Mouse (Mus musculus): ENCODE measurements around the gene Mymk.

The Mymk gene

GRCm38 (mm10) chr2:27079152-27079584 is 7.2 kb upstream of the Mymk start, which contains the start of gene Adamtsl2:
Adamtsl2 (plus strand) TSS chr2:27079379.
- peak; percentile 51 to 83 for DNase-seq (ENCODE audit: low spot score in 2 of 2)

DNA sequence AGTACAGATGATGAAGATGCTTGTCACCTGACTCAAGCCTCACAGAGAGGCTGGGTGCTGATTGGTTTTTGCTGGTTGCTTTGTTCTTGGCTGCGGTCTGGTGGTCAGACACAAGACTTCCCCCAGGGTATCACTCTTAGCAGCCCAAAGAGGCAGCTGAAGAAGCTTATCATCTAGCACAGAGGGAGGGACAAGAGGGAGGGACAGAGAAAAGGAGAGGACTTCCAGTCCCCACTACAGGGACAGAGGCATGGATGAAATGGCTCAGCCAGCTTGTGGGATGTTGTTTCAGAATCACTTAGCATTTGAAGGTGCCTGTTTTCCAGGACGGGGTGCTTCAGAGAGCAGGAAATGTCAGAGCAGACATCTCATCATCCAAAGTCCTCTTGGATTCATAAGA is 6.3 kb upstream of the Mymk start:
- DNase-seq (ENCODE audit: low spot score in 2 of 2) = no peak

DNA sequence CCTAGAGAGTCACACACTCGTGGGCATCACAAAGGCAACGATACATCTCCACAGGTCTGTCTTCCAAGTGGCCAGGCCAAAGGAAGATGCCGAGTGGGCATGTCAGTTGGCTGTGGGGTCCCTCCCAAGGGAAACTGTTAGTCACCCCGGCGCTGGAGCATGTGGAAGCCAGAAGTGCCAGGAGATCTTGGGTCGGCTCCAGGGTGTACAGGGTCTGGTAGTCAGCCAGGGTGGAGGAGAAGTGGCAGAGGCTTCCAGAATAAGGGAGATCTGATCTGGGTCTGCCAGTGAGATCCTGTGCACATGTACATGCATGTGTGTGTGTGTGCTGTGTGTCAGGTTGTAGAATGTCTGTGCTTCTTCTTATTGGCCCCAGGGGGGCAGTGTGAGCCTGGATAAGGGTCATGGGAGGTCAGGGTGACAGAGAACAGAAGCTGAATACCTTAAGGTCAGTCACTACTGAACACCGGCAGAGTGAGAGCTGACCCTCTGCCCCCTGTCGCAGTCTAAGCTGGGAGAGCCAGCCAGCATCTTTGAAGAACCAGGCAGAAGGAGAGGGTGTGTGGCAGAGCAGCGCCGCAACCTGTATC is 5.8 kb upstream of the Mymk start:
- peak in 1 of 2 experiments; percentile 46 for DNase-seq (ENCODE audit: low spot score in 2 of 2)

- DNase-seq (ENCODE audit: low spot score in 2 of 2) = peak in 1 of 2 experiments; percentile 50
Observed at GRCm38 (mm10) chr2:27075485-27075884, 3.5 kb upstream of the Mymk start.

GRCm38 (mm10) chr2:27074804-27075203 is 2.8 kb upstream of the Mymk start:
- no peak for DNase-seq (ENCODE audit: low spot score in 2 of 2)

DNA sequence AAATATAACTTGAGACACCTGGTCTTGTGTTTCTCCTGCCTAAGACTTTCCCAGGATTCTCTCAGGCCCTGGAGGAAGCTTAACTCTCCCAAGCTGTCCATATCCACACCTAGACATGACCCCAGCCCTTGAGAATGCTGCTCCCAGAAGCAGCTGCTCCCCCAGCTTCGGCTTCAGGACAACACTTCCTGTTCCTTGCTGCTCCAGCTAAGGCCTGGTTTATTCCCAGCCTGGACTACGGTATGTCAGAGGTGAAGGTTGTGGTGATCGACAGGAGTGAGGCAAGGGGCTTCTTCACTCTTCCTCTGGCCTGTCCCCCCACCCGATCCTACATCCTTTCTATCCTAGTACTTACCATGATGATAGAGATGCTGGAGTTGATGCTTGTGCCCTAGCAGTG is 1.4 kb upstream of the Mymk start:
- DNase-seq (ENCODE audit: low spot score in 2 of 2) = no peak

DNA sequence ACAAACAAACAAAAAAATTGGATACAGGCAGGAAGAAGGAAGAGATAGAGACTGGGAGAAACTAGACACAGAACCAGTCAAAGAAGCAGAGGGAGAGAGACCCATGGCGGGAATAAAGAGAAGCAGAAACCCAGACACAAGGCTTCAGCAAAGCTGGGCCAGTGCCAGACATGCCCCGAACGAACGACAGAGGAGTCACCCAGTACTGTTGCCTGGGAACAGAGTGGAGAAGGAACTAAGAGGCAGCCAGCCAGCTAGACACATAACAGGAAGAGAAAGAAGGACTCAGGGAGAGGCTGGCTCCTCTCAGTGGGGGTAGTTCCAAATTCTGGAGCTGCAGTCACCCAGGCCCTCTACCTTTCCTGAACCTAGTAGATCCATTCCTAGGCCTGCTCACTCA is 842 bp downstream of the Mymk start:
- peak; percentile 56 to 65 for DNase-seq (ENCODE audit: low spot score in 2 of 2)

GRCm38 (mm10) chr2:27070247-27070813 is 1.6 kb downstream of the Mymk start:
- no peak for DNase-seq (ENCODE audit: low spot score in 2 of 2)

GRCm38 (mm10) chr2:27069646-27070045 is 2.3 kb downstream of the Mymk start:
- no peak for DNase-seq (ENCODE audit: low spot score in 2 of 2)

DNA sequence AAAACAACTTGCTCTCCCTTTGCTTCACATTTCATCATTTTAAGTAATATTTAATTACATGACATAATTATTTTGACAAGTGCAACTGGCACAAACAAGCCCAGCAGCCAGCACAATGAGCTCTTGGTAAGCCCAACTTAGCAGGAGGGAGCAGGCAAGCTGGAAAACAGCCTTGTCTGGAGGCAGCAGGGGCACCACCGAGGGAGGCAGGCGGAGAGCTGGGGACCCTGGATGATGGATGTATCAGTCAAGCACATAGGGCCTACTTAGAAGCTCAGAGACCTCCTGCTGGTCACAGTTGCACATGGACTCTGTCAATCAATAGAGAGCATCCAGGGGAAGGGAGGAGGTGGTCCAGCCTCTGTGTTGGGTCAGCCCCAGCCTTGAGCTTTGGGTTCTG is 4.0 kb downstream of the Mymk start:
- DNase-seq (ENCODE audit: low spot score in 2 of 2) = no peak

DNA sequence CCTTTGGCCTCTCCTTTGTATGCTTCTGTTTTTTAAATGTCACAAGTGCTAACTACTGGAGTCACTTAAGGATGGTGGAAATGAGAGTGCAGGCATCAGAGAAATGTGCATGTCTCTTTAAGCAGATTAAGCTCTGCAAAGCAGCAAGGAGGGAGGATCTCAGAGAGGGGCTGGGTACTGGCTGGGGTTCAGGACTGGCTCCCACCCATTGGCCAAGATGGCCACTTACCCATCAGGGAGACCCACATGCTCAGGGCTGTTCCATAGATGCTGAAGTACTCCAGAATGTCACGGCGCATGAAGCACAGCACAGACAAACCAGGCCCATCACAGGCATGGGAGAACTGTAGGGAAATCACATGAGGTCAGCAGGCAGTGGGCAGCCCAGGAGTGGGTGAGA is 4.9 kb downstream of the Mymk start:
- DNase-seq (ENCODE audit: low spot score in 2 of 2) = no peak

- no peak for DNase-seq (ENCODE audit: low spot score in 2 of 2)
Observed at GRCm38 (mm10) chr2:27059187-27059586, 12.8 kb downstream of the Mymk start.

DNA sequence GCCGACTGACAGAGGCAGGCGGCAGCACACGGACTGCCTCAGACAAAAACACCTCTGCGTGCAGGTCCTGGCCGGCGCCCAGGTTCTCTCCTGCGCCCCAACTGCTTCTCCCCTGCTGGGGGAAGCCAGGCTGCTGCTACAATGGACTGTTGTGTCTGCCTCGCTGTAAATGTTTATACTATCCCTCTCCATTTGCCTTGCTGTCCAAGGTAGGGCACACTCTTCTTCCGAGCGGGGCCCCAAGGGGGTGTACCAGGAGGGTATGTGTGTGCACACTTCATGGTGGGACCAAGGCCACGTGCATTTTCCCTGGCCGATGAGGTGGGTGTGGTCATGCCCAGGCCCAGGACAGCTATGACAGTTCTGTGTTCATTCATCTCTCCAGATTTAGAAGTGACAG is 13.2 kb downstream of the Mymk start:
- DNase-seq (ENCODE audit: low spot score in 2 of 2) = no peak

- no peak for DNase-seq (ENCODE audit: low spot score in 2 of 2)
Observed at GRCm38 (mm10) chr2:27058251-27058650, 13.7 kb downstream of the Mymk start.

GRCm38 (mm10) chr2:27049408-27049807 is 22.6 kb downstream of the Mymk start:
- no peak for DNase-seq (ENCODE audit: low spot score in 2 of 2)

GRCm38 (mm10) chr2:27045979-27046770 is 25.8 kb downstream of the Mymk start:
- DNase-seq (ENCODE audit: low spot score in 2 of 2) = no peak

DNA sequence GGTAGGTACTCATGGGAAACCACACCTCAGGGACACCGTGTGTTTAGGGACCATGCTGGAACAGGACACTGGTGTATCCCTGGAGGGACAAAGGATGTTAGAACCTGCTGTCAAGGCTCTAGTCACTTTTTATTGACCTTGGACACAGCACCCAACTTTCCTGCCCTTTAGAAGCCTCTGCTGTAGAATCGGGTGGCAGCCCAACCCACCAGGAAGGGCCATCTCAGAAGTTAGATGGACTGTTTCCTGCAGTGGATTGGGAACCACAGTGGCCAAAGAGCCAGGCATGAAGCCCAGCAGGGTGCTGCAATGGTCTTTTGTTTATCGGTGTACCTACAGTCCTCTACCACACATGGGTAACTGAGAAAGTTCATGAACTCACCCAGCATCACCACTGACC is 27.3 kb downstream of the Mymk start:
- DNase-seq (ENCODE audit: low spot score in 2 of 2) = no peak

DNA sequence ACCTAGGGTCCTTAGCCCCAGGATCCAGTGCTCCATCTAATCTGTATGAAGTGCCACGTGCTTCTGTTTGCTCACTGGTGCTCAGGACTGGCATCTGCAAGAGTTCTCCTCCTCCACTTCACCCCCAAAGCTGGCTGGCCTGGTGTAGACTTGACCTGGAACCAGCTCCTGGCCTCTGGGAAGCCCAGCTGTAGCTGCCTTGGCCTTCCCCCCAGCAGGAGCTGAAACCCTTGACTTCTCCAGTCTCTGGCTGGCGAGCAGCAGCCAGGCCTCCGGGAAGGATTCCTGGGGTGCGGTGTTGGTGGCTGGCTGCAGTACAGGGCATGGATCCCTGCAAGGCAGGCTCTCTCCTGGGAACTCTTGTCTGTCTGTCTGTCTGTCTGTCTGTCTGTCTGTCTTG is 27.8 kb downstream of the Mymk start:
- DNase-seq (ENCODE audit: low spot score in 2 of 2) = no peak

DNA sequence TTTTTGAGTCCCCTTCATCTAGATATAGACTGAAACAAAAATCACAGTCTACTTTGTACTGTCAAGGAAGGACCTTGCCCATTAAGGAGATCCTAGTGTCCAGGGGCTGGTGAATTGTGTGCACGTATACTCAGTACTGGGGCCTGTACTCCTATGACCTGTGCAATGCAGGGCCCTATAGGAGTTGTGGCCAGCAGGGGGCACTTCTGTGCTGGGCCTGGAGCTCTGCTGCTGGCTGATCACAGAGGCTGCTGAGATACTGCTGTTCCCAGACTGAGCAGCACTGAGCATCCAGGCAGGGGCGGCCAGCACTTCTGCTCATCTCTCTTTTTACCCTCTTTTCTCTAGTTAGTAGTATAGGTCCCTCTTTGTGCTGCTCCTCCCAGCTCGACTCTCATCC is 28.5 kb downstream of the Mymk start:
- DNase-seq (ENCODE audit: low spot score in 2 of 2) = peak; percentile 77 to 89

DNA sequence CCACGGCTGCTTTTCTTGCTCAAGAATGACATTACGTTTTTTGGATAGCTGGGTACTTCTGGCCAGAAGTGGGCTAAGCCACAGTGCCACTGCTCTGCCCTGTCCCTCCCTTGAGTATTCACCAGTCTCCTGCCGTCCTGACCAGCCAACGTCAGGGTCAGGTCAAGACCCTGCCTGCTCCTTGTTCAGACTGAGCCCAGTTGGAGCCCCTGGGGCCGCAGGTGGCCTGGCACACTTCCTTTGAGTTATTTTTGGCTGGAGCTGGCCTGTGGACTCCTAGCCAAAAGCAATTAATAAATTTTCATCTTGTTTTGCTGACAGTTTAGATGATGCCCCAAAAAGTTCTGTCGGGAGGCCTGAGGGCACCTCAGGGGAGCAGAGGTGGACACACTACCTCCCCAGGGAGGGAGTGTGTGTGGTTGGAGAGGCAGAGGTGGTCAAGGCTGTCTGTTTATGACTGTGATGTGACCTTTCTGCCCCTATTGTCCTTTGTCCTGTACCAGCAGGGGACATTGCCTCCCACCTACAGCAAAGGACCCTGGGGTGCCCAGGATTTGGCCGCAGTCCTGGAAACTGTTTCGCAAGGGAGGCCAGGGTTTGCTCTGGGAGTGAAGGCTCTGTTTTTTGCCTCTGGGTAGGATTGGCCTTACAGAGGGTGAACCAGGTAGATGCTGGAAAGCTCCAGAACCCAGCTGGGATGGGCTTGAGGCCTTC is 29.7 kb downstream of the Mymk start:
- DNase-seq (ENCODE audit: low spot score in 2 of 2) = no peak

GRCm38 (mm10) chr2:27039286-27039685 is 32.7 kb downstream of the Mymk start:
- DNase-seq (ENCODE audit: low spot score in 2 of 2) = no peak

GRCm38 (mm10) chr2:27038596-27038995 is 33.4 kb downstream of the Mymk start:
- DNase-seq (ENCODE audit: low spot score in 2 of 2) = peak; percentile 66 to 86

Data from cerebellum, postnatal 4 days (tissue).